Mouse (Mus musculus): ENCODE results near the gene Sec16a.
A peak's percentile ranks its signal among the peaks of the same experiment; 100 is the strongest.

The Sec16a gene

GRCm38 (mm10) chr2:26444946-26445665, at the start of gene Sec16a:
Gene Sec16a, minus strand, starts transcription at chr2:26445216.
- peak; percentile 84 for DNase-seq (ENCODE audit: low spot score)

DNA sequence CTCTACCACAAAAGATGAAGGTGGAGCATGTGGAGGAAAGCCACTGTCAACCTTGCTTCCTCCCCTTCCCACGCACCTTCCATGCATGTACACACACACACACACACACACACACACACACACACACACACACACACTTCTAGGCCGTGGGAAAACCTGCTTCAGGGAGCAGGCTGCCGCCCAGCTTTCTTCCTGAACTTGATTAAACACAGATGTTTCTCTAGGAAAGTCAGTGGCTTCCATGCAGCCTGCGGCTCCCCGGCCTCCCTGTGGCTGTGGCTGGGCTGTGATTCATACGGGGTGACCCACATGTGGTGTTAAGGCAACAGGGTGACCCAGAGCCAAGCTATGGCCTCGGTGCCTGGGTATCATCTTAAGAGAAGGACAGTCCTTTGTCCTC, 49.4 kb upstream of the Sec16a start:
- no peak for DNase-seq (ENCODE audit: low spot score)

- no peak for DNase-seq (ENCODE audit: low spot score)
These were observed 48.2 kb upstream of the Sec16a start for GRCm38 (mm10) chr2:26493021-26493781.

GRCm38 (mm10) chr2:26490760-26491301, 45.8 kb upstream of the Sec16a start:
- DNase-seq (ENCODE audit: low spot score): no peak

DNA sequence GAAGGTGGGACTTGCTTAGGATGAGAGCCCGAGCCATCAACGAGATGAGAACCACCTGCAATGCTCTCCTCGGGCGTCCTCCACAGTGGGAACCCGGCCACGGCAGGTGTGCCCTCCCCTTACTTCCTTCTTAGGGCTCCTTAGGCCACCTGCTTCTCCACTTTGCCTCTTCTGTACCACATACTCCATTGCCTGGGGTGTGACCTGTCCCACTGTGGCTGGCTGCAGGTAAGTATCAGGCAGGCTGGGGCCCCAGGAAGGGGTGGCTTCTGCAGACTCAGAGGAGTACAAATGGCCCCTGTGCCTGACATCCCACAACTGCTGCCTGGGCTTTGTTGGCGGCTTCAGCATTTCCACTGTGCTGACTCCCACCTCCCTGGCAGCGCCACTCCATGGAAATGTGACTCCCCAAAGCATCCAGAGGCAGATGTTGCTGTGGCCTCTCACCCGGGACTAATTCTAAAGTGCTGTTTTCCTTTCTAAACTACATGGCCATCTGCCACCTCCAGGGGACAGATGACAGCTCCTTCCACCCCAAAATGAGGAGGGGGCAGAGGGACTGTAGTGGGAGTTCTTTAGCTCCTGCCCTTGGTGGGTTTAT, 43.6 kb upstream of the Sec16a start:
- DNase-seq (ENCODE audit: low spot score): no peak

DNA sequence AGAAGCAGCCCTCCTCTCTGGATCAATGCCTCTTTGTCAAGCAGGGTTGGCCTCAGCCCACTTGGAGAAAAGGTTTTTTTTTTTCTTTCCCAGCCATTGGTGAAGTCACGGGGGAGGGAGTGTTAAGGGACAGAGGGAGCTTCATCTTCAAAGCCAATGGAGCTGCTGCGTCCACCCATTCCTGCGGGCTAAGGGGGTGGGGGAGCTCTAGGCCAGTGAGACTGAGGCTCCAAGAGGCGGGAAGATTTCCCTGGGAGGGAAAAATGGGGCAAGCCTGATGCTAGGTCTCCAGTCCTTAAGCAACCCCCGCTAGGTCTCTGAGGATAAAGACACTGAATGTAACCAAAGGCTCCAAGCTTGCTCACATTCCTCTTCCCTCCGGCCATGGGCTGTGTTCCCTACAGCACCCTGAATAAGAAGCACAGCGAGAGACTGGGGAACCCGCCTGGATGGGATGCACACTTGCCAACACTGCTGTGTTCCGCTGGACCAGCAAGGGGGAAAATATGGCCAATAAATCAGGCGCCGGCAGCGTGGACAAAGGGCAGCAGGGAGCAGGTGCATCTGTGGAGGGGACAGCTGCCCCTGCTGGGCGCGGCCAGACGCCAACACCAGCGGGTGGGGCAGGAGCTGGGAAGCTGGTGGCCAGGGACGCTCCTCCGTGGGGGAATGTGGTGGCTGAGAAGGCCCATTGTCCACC, 42.5 kb upstream of the Sec16a start:
- no peak for DNase-seq (ENCODE audit: low spot score)

DNA sequence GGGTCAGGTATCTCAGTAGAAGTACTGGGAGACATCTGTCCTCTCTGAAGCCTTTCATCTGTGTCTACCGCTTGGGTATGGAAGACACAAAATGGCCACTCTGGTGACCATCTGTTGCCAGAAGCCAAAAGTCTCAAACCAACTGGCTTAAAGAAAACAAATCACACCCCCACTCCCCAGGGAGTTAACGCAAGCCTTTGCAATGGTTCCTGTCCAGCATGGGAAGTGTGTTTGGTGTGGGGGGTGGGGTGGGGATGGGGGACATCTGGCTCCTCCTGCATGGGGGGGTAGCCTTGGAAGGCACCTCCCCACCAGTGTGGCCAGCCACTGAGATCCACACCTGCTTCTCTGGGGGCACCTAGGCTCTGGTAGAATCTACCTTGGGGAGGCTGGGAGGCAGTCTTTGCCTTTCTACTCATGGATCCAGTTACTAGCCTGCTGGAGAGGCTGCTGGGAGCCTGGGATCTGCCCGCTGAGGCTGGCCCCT, 41.9 kb upstream of the Sec16a start:
- DNase-seq (ENCODE audit: low spot score): no peak

DNA sequence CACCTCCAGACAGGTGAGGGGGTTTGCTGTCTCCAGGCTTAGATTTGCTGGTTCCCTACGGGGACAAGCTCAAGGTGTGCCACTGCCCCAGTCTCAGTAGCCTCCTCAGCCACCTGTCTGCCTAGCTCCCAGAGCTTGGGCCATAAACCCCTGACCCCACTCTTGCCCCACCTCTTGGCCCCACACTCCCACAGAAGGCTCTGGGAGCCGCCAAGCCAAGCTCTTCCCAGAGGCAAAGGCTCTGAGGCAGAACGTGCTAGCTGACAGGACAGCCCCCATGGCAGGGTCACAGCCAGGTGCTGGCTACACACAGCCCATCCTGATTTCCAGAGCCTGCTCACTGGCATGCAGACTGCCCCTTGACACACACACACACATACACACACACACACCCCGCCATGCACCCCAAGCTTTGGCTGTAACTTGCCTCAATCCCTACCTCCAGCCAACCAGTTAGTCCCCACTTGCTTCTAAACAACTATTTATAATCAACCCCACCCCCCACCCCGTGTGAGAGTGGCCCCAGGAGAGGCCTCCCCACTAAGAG, 41.3 kb upstream of the Sec16a start:
- DNase-seq (ENCODE audit: low spot score): no peak

DNA sequence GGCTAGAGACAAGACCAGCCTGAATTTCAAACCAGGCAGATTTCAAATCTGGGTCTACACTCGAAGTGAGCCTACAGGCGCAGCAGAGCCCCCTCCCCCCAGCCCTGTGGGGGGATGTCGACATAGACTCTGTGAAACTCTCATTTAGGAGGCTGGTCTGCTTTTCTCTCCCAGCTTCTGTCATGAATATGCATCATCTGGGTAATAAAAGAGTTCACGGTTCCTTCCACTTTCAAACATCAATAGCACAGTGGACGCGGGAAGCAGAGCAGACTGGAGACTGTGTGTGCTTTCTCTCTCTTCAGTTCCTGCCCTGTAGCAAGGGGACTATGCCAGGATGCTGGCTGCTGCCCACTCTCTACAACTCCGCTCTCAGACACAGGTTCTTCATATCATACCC, 40.7 kb upstream of the Sec16a start:
- DNase-seq (ENCODE audit: low spot score): no peak

GRCm38 (mm10) chr2:26485278-26485677, 40.3 kb upstream of the Sec16a start:
- DNase-seq (ENCODE audit: low spot score): no peak

- no peak for DNase-seq (ENCODE audit: low spot score)
These were observed 39.2 kb upstream of the Sec16a start for GRCm38 (mm10) chr2:26484169-26484568.

GRCm38 (mm10) chr2:26483230-26483869, 38.3 kb upstream of the Sec16a start:
- DNase-seq (ENCODE audit: low spot score): no peak

GRCm38 (mm10) chr2:26482824-26483223, 37.8 kb upstream of the Sec16a start:
- DNase-seq (ENCODE audit: low spot score): no peak

- no peak for DNase-seq (ENCODE audit: low spot score)
These were observed 36.9 kb upstream of the Sec16a start for GRCm38 (mm10) chr2:26481724-26482495.

GRCm38 (mm10) chr2:26480911-26481310, 35.9 kb upstream of the Sec16a start:
- no peak for DNase-seq (ENCODE audit: low spot score)

- DNase-seq (ENCODE audit: low spot score): no peak
These were observed 33.7 kb upstream of the Sec16a start for GRCm38 (mm10) chr2:26478685-26479205.

- DNase-seq (ENCODE audit: low spot score): no peak
These were observed 32.9 kb upstream of the Sec16a start for GRCm38 (mm10) chr2:26477911-26478310.

DNA sequence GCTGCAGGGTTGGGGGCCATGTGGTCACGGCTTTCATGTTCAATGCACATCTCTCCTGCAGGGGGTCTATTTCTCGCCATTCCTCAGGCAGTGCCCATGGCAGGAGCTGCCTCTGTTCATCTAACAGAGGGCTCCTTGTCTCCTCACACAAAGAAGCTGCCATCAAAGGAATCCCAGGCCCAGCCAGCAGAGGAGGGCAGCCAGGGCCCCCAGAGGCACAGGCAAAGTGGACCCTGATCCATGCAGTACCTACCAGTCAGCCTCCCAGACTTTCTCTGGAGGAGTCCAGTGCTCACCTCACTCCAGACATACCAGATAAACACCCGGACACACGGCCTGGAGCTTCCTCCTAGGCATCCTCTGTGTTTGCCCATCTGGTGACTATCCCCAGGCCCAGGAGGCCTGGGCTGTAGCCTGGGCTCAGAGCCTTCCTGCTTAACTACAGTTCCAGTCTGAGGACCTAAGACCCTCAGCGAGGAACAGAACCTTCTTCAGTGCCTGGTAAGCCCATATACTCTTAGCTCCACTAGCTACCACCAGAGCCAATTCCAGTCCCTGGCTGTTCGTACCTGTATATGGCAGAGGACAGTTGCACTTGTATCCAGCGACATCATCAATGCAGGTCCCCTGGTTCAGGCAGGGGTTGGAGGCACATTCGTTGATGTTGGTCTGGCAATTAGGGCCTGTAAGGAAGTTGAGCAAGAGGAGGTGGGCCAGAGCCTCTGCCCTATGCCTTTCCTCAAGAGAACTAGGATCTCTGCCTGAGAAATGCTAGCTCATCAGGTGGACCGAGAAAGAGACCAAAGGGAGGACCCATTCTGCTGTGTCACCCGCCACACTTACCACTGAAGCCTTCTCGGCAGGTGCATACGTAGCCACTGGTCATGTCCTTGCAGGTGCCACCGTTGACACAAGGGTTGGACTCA, 30.8 kb upstream of the Sec16a start:
- no peak for DNase-seq (ENCODE audit: low spot score)

Data from ovary, postnatal 10 days (tissue).